ENCODE assay signal across 13 mouse cellular contexts in the genomic region with DNA sequence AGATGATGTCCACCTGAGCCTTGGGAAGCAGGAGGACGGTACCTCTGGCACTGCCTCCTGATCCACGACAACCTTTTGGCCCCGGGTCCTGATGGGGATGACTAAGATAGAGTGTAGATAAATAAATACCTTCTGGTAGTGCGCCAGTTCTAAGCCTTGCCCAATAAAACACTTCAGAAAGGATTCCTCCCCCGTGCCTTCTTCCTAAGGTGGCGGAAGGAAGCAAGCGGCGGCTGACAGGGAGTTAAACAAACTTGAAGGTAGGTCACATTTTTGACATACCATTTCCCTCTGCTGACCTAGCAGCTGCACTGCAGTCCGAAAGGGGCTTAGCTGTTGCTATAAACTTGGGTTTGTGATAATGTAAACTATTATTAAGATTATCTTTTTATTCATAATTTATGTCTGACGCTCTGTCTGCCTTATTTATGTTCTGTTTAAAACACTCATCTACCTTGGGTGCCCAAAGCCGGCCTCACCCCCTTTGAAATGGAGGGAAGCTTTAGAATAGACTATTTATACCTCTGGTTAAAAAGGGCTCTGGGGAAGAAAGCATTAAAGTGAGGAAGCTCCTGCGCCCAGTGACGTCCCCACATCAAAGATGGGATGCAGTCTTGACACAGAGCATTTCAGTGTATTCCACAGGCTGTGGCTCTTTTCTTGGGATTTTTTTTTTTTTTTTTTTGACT. TPM values are rescaled to one million over a fixed set of nuclear protein-coding genes. Genes with fewer than 3 reads are reported as not detected.
DNase-seq lines count a peak whose midpoint lies in the region; ATAC-seq and TF ChIP-seq lines count a peak whose summit lies in the region.
"Had no signal": no experiment of that assay in that cellular context is flagged by ENCODE, and none has a peak within 500 bp of the region (broad histone marks: within the 10 kb centered on the region; RNA-seq: fewer than 3 reads in every experiment).

No protein-coding gene starts in this region.

- H3K4me1 ChIP-seq in hindbrain, embryonic 10.5 days (replicated peaks): peaks cover 64% of the 10 kb centered on the region
- H3K4me1 ChIP-seq in hindbrain, embryonic 13.5 days (replicated peaks): peaks cover 12% of the 10 kb centered on the region; the same call in 1 of the 2 replicates
- H3K4me1 ChIP-seq in embryonic facial prominence, embryonic 14.5 days (ENCODE audit: control insufficient read depth, insufficient read depth, low read length): peaks cover 40% of the 10 kb centered on the region
- H3K4me1 ChIP-seq in limb, embryonic 15.5 days: peaks cover 36% of the 10 kb centered on the region
- H3K4me1 ChIP-seq: liver, embryonic 15.5 days had no signal

- H3K27ac ChIP-seq in hindbrain, embryonic 10.5 days: peak overlapping the region; percentile 64; the same call in 1 of the 2 replicates
- H3K27ac ChIP-seq in hindbrain, embryonic 13.5 days: no peak overlapping the region
- H3K27ac ChIP-seq in embryonic facial prominence, embryonic 14.5 days (replicated peaks; ENCODE audit: low read depth, low read length): peak overlapping the region; percentile 56; the same call in 1 of the 2 replicates
- peak overlapping the region; percentile 70 for H3K27ac ChIP-seq in limb, embryonic 15.5 days
- H3K27ac ChIP-seq: liver, embryonic 15.5 days had no signal

- in situ Hi-C loops in Patski (cut with MboI; ENCODE audit: low pct_unique_long_range_greater_than_20kb): no loop called here

- no peak overlapping the region for H3K4me3 ChIP-seq in hindbrain, embryonic 10.5 days
- no peak overlapping the region for H3K4me3 ChIP-seq in hindbrain, embryonic 13.5 days
- no peak overlapping the region for H3K4me3 ChIP-seq in embryonic facial prominence, embryonic 14.5 days (ENCODE audit: low read depth, low read length)
- H3K4me3 ChIP-seq in limb, embryonic 15.5 days: no peak overlapping the region
- H3K4me3 ChIP-seq: liver, embryonic 15.5 days had no signal

- WGBS in hindbrain, embryonic 10.5 days: 42% methylated on average over 13 of the region's 13 CpGs
- 51% methylated on average over 13 of the region's 13 CpGs for WGBS in hindbrain, embryonic 13.5 days
- WGBS in embryonic facial prominence, embryonic 14.5 days: 18% methylated on average over 13 of the region's 13 CpGs
- WGBS in limb, embryonic 15.5 days: 12% methylated on average over 13 of the region's 13 CpGs

- H3K9me3 ChIP-seq in hindbrain, embryonic 10.5 days: no peaks in the 10 kb centered on the region
- H3K9me3 ChIP-seq in hindbrain, embryonic 13.5 days: no peaks in the 10 kb centered on the region
- no peaks in the 10 kb centered on the region for H3K9me3 ChIP-seq in embryonic facial prominence, embryonic 14.5 days (ENCODE audit: control insufficient read depth, low read length)
- H3K9me3 ChIP-seq in limb, embryonic 15.5 days: no peaks in the 10 kb centered on the region
- H3K9me3 ChIP-seq: liver, embryonic 15.5 days had no signal

- H3K27me3 ChIP-seq in hindbrain, embryonic 10.5 days (ENCODE audit: insufficient read depth, poor library complexity, severe bottlenecking): peaks cover 50% of the 10 kb centered on the region
- 0 out of 2 replicates have a peak, but pooled peaks cover 8% of the 10 kb centered on the region for H3K27me3 ChIP-seq in hindbrain, embryonic 13.5 days
- no peaks in the 10 kb centered on the region for H3K27me3 ChIP-seq in Patski
- H3K27me3 ChIP-seq in embryonic facial prominence, embryonic 14.5 days (replicated peaks; ENCODE audit: control insufficient read depth, insufficient read depth, low read length): no peaks in the 10 kb centered on the region
- H3K27me3 ChIP-seq in limb, embryonic 15.5 days: no peaks in the 10 kb centered on the region

- DNase-seq in hindbrain, embryonic 10.5 days (ENCODE audit: low spot score): no peak
- DNase-seq in Patski (ENCODE audit: low read depth, low spot score): no peak
- DNase-seq in embryonic facial prominence, embryonic 14.5 days (ENCODE audit: low spot score): no peak
- no peak for DNase-seq in adrenal gland, adult 18-20 months (ENCODE audit: low spot score in 2 of 2)
- DNase-seq in right cerebral cortex, adult 2 months (ENCODE audit: low spot score in 2 of 2): no peak
- DNase-seq: adrenal gland, postnatal 25 days; cerebellum, adult 9-11 months; layer of hippocampus, adult 9-11 months had no signal

- POLR2A ChIA-PET in Patski (lab: Charles Lee): interaction anchor here (0.6 kb wide), 1 partner anchor 10 kb away, joined by 3 read pairs; no protein-coding TSS in a partner anchor

- CTCF ChIA-PET in Patski (lab: Charles Lee): interaction anchor here (0.7 to 2.1 kb wide), 6 partner anchors 10 to 38 kb away, joined by 3 to 9 read pairs (median 4); no protein-coding TSS in a partner anchor

- no peak overlapping the region for H3K4me2 ChIP-seq in hindbrain, embryonic 13.5 days
- peak overlapping the region; percentile 15; the same call in 1 of the 2 replicates for H3K4me2 ChIP-seq in embryonic facial prominence, embryonic 14.5 days (ENCODE audit: low read depth, low read length)
- H3K4me2 ChIP-seq in limb, embryonic 15.5 days: 0 out of 2 replicates have a peak overlapping the region, but pooled peaks have one; percentile 0
- H3K4me2 ChIP-seq: liver, embryonic 15.5 days had no signal

- no peak overlapping the region; the same call in 1 of the 2 replicates for H3K9ac ChIP-seq in hindbrain, embryonic 13.5 days
- no peak overlapping the region for H3K9ac ChIP-seq in embryonic facial prominence, embryonic 14.5 days (ENCODE audit: low read depth, low read length)
- H3K9ac ChIP-seq in limb, embryonic 15.5 days: no peak overlapping the region
- H3K9ac ChIP-seq: liver, embryonic 15.5 days had no signal

- 0 out of 2 replicates have a peak, but pooled peaks cover 8% of the 10 kb centered on the region for H3K36me3 ChIP-seq in hindbrain, embryonic 10.5 days
- H3K36me3 ChIP-seq in hindbrain, embryonic 13.5 days: no peaks in the 10 kb centered on the region
- no peaks in the 10 kb centered on the region for H3K36me3 ChIP-seq in embryonic facial prominence, embryonic 14.5 days (ENCODE audit: control insufficient read depth, insufficient read depth, low read length)
- no peaks in the 10 kb centered on the region for H3K36me3 ChIP-seq in limb, embryonic 15.5 days
- H3K36me3 ChIP-seq: liver, embryonic 15.5 days had no signal

- ATAC-seq in hindbrain, embryonic 13.5 days (ENCODE audit: low FRiP score): no peak
- no peak for ATAC-seq in Patski
- ATAC-seq in embryonic facial prominence, embryonic 14.5 days (ENCODE audit: low read depth): no peak
- no peak for ATAC-seq in limb, embryonic 15.5 days (ENCODE audit: insufficient number of reproducible peaks, low FRiP score, low TSS enrichment, low read depth)
- ATAC-seq: forebrain, embryonic 16.5 days had no signal

- peak; percentile 45 for TF ChIP-seq CTCF in Patski (IDR thresholded peaks at IDR 0.05)

RNA-seq across cellular contexts. Expression of gene Il17rd, which starts 19.9 kb away (rescaled TPM):
- polyA plus RNA-seq in hindbrain, embryonic 10.5 days (2016; fragmentation: Nextera tagmentation; extraction: Ambion mirVana): 4.0 and 6.5 TPM in 2 replicates
- 2.8 and 3.4 TPM in 2 replicates for polyA plus RNA-seq in hindbrain, embryonic 13.5 days (2015; fragmentation: Nextera tagmentation; extraction: Ambion mirVana)
- 6.8 TPM for polyA plus RNA-seq in Patski (2021)
- polyA plus RNA-seq in embryonic facial prominence, embryonic 14.5 days (2014; fragmentation: Nextera tagmentation; extraction: Ambion mirVana): 4.9 and 5.7 TPM in 2 replicates
- 4.7 and 5.7 TPM in 2 replicates for polyA plus RNA-seq in limb, embryonic 15.5 days (2015; fragmentation: Nextera tagmentation; extraction: Ambion mirVana)
- 1 to 10 TPM; 2.9 to 3.7 TPM for total RNA-seq in adrenal gland, adult 18-20 months (2021)
- total RNA-seq: granulocyte monocyte progenitor cell, adult 5-6 weeks had no signal

RNA-seq across cellular contexts. Expression of gene Arhgef3, which starts 56.0 kb away (rescaled TPM):
- polyA plus RNA-seq in hindbrain, embryonic 10.5 days (2016; fragmentation: Nextera tagmentation; extraction: Ambion mirVana): 2.5 and 3.6 TPM in 2 replicates
- polyA plus RNA-seq in hindbrain, embryonic 13.5 days (2015; fragmentation: Nextera tagmentation; extraction: Ambion mirVana): 6.1 and 6.2 TPM in 2 replicates
- 3.4 TPM for polyA plus RNA-seq in Patski (2021)
- 14.4 and 15.3 TPM in 2 replicates for polyA plus RNA-seq in embryonic facial prominence, embryonic 14.5 days (2014; fragmentation: Nextera tagmentation; extraction: Ambion mirVana)
- 19.7 and 19.9 TPM in 2 replicates for polyA plus RNA-seq in limb, embryonic 15.5 days (2015; fragmentation: Nextera tagmentation; extraction: Ambion mirVana)
- total RNA-seq in adrenal gland, adult 18-20 months (2021): 10 to 100 TPM; 25.3 to 45.5 TPM
